Mouse (Mus musculus): ENCODE measurements at regions not wholly inside any gene's neighbourhood (a gene's known extent, or its start where the extent isn't known, plus 50 kb on each side); places are given as distances from the start of the nearest gene placed in this dataset.
"Not testable (repeated sequence)": the region's sequence is repeated elsewhere in the genome, so short reads cannot be mapped to it uniquely, and the experiment has no call there.

GRCm38 (mm10) chr7:113010150-113010549 is 56.4 kb downstream of the Rassf10 start:
- in situ Hi-C loops (cut with MboI, MseI): no loop called here

DNA sequence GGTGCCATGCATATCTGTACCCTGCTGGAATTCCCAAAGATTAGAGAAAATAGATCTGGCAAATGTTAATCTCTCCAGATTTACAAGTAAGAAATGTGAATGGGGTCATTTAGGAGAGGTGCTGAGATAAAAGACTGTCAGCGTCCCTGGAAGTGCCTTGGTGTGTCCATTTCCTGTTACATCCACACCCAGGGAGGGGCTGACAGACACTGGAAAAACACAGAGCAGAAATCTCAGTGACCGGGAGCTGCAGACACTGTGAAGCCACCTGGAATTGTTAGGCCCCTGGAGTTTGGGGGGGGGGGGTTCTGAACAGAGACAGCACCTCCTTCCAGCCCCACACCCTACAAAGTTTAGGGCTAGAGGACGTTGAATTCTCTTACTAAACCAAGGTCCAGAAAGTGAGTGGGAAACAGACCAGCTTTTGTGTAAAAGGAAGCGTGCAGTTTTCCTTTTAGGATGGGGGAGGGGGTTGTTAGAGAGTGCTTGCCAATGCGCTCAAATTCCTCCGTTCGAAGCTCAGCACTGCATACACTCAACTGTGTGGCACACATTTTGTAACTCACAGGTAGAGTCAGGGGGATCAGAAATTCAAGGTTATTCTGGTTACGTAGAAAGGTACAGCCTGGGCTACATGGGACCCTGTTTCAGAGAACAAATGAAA is 63.5 kb downstream of the Rassf10 start:
- in situ Hi-C loops (cut with MboI, MseI): no loop called here

GRCm38 (mm10) chr7:113021412-113021811 is 67.7 kb downstream of the Rassf10 start:
- in situ Hi-C loops (cut with MboI, MseI): loop anchor here (5.0 kb wide), 1 partner anchor 96 kb away; no protein-coding TSS in a partner anchor

DNA sequence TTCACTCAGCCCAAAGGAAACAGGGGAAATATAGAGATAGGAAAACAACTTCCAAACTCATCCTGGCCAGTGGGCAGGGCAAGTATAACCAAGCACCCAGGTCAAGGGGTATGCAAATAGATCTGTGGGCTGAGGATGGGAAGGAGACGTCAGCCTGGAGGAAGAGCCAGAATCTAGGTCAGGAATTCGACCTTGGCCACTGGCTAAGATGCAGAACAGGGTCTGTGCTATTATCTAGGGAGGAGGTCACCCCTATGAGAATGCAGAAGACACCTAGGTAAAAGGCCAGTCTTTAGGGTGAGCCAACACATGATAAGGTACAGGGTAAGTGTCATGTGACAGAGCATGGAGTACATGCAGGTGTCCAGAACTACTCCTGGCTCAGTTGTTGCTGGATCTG is 68.8 kb downstream of the Rassf10 start:
- in situ Hi-C loops (cut with MboI, MseI): loop anchor here (5.0 kb wide), 1 partner anchor 95 kb away; no protein-coding TSS in a partner anchor

GRCm38 (mm10) chr7:113025758-113026157 is 72.0 kb downstream of the Rassf10 start:
- in situ Hi-C loops (cut with MboI, MseI): no loop called here

- in situ Hi-C loops (cut with MboI, MseI): no loop called here
Measured at GRCm38 (mm10) chr7:113026290-113027075, 72.7 kb downstream of the Rassf10 start.

GRCm38 (mm10) chr7:113027125-113027801 is 73.5 kb downstream of the Rassf10 start:
- in situ Hi-C loops (cut with MboI, MseI): no loop called here

DNA sequence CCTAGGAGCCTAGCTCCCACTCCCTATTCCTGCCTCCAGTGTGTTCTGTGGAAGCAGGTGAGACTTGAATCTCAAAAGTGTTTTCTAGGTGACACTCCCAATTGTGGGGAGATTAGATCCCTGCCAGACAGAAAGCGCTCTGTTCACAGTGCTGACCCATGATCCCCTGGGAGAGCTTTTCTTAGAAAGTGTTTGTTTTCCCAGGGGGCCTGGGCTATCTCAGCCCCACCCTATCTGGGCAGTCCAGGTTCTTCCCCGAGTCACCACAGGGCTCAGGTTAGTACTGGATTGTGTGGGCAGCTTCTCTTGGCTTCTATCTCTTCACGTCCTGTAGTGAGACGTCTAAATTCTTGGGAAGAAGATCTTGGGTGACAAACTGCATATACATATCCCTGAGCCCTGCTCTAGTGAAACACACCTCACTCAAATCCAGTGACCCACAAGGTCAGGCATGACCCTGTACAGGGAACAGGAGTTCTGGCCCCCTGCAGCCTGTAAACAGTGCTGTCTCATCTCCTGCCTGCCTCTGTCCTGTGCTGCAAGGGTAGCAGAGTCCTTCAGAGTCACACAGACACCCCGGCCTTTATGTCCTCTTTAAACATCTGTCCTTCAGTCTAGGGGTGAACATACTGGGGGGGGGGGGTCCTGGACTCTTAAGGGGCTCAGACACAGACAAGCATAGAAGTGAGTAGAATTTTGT is 76.4 kb downstream of the Rassf10 start:
- in situ Hi-C loops (cut with MboI, MseI): no loop called here

GRCm38 (mm10) chr7:113035751-113036150 is 82.0 kb downstream of the Rassf10 start:
- in situ Hi-C loops (cut with MboI, MseI): no loop called here

DNA sequence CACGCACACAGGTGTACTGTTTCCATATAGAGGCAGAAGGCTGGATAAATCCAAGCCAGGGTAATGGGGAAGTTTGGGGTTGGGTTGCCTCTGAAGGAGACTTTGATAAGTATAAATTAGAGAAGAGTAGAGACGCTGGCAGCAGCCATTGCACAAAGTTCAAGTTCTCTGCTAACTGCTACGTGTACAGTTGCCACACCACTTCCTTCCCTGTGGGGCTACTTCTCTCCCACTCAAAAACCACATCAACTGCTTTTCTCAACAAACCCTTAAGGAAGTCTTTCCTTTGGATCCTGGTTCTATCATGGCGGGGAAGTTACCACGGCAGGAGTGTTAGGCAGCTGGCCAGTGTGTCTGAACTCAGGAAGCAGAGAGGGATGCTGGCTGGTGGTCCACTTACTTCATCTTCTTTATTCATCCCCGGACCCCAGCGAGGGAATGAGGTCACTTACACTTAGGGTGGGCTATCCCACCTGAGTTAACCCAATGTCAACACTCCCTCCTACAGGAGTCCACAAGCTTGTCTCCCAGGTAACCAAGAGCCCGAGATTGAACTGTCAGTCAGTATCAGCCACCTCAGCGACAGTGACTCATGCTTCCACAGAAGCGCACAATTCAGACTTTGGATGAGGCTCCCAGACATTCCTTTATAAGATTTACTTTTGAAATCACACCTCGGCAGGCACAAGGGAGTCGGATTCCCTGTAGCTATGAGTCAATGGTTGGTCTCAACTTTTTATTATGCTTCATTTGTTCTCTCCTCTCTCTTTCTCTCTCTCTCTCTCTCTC is 84.3 kb downstream of the Rassf10 start:
- in situ Hi-C loops (cut with MboI, MseI): no loop called here

DNA sequence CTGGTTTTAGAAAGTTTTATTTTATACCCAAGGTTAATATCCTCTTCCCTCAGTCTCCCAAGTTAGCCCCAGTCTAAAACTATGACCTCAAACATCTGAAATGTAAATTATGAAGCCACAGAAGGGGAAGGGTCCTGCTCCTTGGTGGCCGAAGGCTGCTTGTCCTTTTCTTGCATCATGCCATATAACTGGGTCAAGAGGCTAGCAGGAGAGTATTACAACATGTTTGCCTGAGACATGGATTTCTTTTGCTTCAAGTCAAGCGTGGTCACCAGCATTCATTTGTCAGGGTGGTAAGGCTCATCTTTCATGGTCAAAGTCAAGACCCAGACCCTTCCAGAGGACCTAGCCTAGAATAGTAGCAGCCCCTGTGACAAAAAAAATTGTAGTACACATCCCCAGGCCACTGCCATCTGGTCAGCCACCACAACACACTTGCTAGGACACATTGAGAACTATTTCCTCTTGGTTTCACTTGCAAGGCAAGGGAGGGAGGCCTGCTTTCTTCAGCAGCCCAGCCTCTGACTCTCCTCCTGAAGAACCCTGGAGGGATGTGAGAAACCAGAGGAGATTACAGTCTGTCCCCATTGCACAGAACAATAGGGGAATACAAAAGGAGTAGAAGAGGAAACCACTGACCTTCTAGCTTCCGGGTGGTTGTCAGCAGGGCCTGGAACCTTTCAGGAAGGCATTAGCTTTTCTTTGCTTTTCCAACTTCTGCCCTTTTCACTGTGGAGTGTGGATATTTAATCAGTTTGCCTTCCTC is 85.3 kb downstream of the Rassf10 start:
- in situ Hi-C loops (cut with MboI, MseI): no loop called here

GRCm38 (mm10) chr7:113045613-113046159 is 91.9 kb downstream of the Rassf10 start:
- in situ Hi-C loops (cut with MboI, MseI): not testable (repeated sequence)

- in situ Hi-C loops (cut with MboI, MseI): no loop called here
Measured at GRCm38 (mm10) chr7:113046406-113046805, 92.6 kb downstream of the Rassf10 start.

GRCm38 (mm10) chr7:113047583-113047982 is 93.8 kb downstream of the Rassf10 start:
- in situ Hi-C loops (cut with MboI, MseI): no loop called here

- in situ Hi-C loops (cut with MboI, MseI): no loop called here
Measured at GRCm38 (mm10) chr7:113048097-113048795, 94.5 kb downstream of the Rassf10 start.

- in situ Hi-C loops (cut with MboI, MseI): no loop called here
Measured at GRCm38 (mm10) chr7:113049440-113049839, 95.7 kb downstream of the Rassf10 start.

- in situ Hi-C loops (cut with MboI, MseI): no loop called here
Measured at GRCm38 (mm10) chr7:113052952-113053351, 99.2 kb downstream of the Rassf10 start.

DNA sequence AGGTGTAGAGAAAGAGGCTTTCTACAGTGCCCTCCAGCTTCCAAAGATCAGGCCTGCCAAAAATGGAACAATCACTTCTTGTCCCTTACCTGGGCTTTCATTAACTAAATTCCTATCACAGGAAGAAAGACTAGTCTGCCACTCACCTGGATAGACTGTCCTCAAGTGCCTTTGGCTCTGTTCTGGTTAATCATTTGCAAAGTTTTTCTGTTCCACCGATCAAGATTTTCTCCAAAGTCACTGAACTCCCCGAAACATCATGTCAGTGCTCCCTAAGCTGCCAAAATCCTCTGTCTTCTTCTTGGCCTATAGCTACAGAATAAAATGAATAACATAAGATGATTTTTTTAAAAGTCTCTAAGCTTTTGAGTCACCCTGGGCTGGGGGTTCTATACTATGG is 102.7 kb downstream of the Rassf10 start:
- in situ Hi-C loops (cut with MboI, MseI): no loop called here

- in situ Hi-C loops (cut with MboI, MseI): no loop called here
Measured at GRCm38 (mm10) chr7:113059211-113059966, 105.6 kb downstream of the Rassf10 start.

Data from T-helper 2 cell (primary cell).